In the genomic region with DNA sequence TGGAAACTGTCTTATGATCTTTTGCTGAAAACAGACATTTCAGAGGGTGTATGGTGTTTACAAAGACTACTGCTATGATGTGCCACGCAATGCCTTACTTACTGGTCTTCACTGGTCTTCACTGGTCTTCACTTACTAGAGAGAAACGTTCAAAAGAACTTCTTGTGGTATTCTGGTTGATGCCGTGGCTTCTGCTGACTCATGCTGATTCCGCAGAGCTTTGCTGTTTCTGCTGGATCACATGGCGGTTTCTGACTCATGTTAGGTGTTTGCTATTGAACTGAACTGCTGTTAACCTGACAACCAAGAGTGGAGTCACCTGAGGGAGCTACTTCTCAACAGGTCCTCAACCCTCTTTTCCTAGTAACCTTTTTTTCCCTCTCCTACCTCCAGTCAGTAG, we compare ENCODE assay signal across 18 mouse cellular contexts. TPM values are rescaled to one million over a fixed set of nuclear protein-coding genes. Genes with fewer than 3 reads are reported as not detected.
"Had no signal": no experiment of that assay in that cellular context is flagged by ENCODE, and none has a peak within 500 bp of the region (broad histone marks: within the 10 kb centered on the region; RNA-seq: fewer than 3 reads in every experiment).

No protein-coding gene starts in this region.

- H3K9me3 ChIP-seq: midbrain, embryonic 13.5 days; midbrain, embryonic 15.5 days; neural tube, embryonic 12.5 days had no signal

- H3K9ac ChIP-seq: lung, embryonic 14.5 days; midbrain, embryonic 13.5 days; midbrain, embryonic 15.5 days; neural tube, embryonic 12.5 days had no signal

- H3K4me3 ChIP-seq: midbrain, embryonic 13.5 days; midbrain, embryonic 15.5 days; neural tube, embryonic 12.5 days had no signal

- H3K27ac ChIP-seq: midbrain, embryonic 13.5 days; midbrain, embryonic 15.5 days; neural tube, embryonic 12.5 days had no signal

- DNase-seq: lung, adult 18-20 months; lung, embryonic 14.5 days; lung, postnatal 10 days; lung, postnatal 4 days; right cerebral cortex, postnatal 25 days; right cerebral cortex, postnatal 4 days; spleen, adult 18-20 months; thymus, adult 18-20 months; thymus, postnatal 14 days; thymus, postnatal 36 days had no signal

- H3K36me3 ChIP-seq: midbrain, embryonic 13.5 days; midbrain, embryonic 15.5 days; neural tube, embryonic 12.5 days had no signal

- ATAC-seq: midbrain, embryonic 13.5 days; midbrain, embryonic 15.5 days had no signal

- H3K4me2 ChIP-seq: lung, embryonic 14.5 days; midbrain, embryonic 11.5 days; midbrain, embryonic 13.5 days; midbrain, embryonic 15.5 days; neural tube, embryonic 12.5 days had no signal

RNA-seq across cellular contexts. Expression of a gene that starts 1.9 kb away (rescaled TPM):
- total RNA-seq: megakaryocyte, adult 5-6 weeks; megakaryocyte-erythroid progenitor cell, adult 5-6 weeks; monocyte, adult 5-6 weeks; neutrophil, adult 5-6 weeks had no signal
